Mouse (Mus musculus) brown adipose tissue, adult 24 weeks (tissue): ENCODE measurements at regions not wholly inside any gene's neighbourhood (a gene's known extent, or its start where the extent isn't known, plus 50 kb on each side); places are given as distances from the start of the nearest gene placed in this dataset.

Experiments used
- H3K27ac ChIP-seq: fragments of 200-500 bp; replicated peaks from 2 replicates; pipeline ENCODE4 v1.5.1; 2012; ENCODE audit warnings: low read depth, mild to moderate bottlenecking, low read length
- H3K4me1 ChIP-seq: fragments of 200-500 bp; 2 replicates; pipeline ENCODE4 v1.6.1; 2012; ENCODE audit warnings: low read length, mixed read lengths; ENCODE audit not compliant: control insufficient read depth, insufficient read depth, insufficient read length
- H3K4me3 ChIP-seq: fragments of 200-500 bp; 2 replicates; pipeline ENCODE4 v1.5.1; 2012; ENCODE audit warnings: low read depth, mild to moderate bottlenecking, low read length, moderate library complexity; ENCODE audit not compliant: insufficient read depth

GRCm38 (mm10) chr12:109947886-109948433 is 330.9 kb upstream of the Dio3 start:
- Histone ChIP-seq H3K27ac (no peak overlapping the region), H3K4me1 (no peaks in the 10 kb centered on the region; the same call in 1 of the 2 replicates)

GRCm38 (mm10) chr12:109948434-109948984 is 330.4 kb upstream of the Dio3 start:
- Histone ChIP-seq H3K27ac (no peak overlapping the region), H3K4me1 (no peaks in the 10 kb centered on the region; the same call in 1 of the 2 replicates), H3K4me3 (no peak overlapping the region)

More at GRCm38 (mm10) chr12:109947886-109948433, 330.9 kb upstream of the Dio3 start:
- no peak overlapping the region for H3K4me3 ChIP-seq

GRCm38 (mm10) chr12:109949231-109949965 is 329.5 kb upstream of the Dio3 start:
- Histone ChIP-seq H3K4me1 (no peaks in the 10 kb centered on the region; the same call in 1 of the 2 replicates), H3K27ac (no peak overlapping the region), H3K4me3 (no peak overlapping the region)

GRCm38 (mm10) chr12:109950632-109951031 is 328.2 kb upstream of the Dio3 start:
- H3K4me1 ChIP-seq = no peaks in the 10 kb centered on the region; the same call in 1 of the 2 replicates
- H3K4me3 ChIP-seq = no peak overlapping the region
- no peak overlapping the region for H3K27ac ChIP-seq

- no peak overlapping the region for H3K27ac ChIP-seq
- H3K4me3 ChIP-seq = no peak overlapping the region
- no peaks in the 10 kb centered on the region; the same call in 1 of the 2 replicates for H3K4me1 ChIP-seq
Observed at GRCm38 (mm10) chr12:109951473-109951872, 327.4 kb upstream of the Dio3 start.

- Histone ChIP-seq H3K4me1 (no peaks in the 10 kb centered on the region; the same call in 1 of the 2 replicates), H3K4me3 (no peak overlapping the region), H3K27ac (no peak overlapping the region)
Observed at GRCm38 (mm10) chr12:109951884-109952456, 326.9 kb upstream of the Dio3 start.

- no peak overlapping the region for H3K27ac ChIP-seq
- no peaks in the 10 kb centered on the region; the same call in 1 of the 2 replicates for H3K4me1 ChIP-seq
- no peak overlapping the region for H3K4me3 ChIP-seq
Observed at GRCm38 (mm10) chr12:109952933-109953332, 325.9 kb upstream of the Dio3 start.

- H3K4me1 ChIP-seq = no peaks in the 10 kb centered on the region
- H3K27ac ChIP-seq = no peak overlapping the region
- no peak overlapping the region for H3K4me3 ChIP-seq
Observed at GRCm38 (mm10) chr12:109957305-109957704, 321.6 kb upstream of the Dio3 start.

- Histone ChIP-seq H3K4me3 (no peak overlapping the region), H3K4me1 (no peaks in the 10 kb centered on the region), H3K27ac (no peak overlapping the region)
Observed at GRCm38 (mm10) chr12:109958357-109959085, 320.3 kb upstream of the Dio3 start.

- Histone ChIP-seq H3K27ac (no peak overlapping the region), H3K4me3 (no peak overlapping the region)
Observed at GRCm38 (mm10) chr12:109966776-109967175, 312.1 kb upstream of the Dio3 start.

GRCm38 (mm10) chr12:109968303-109968702 is 310.6 kb upstream of the Dio3 start:
- Histone ChIP-seq H3K4me1 (no peaks in the 10 kb centered on the region), H3K4me3 (no peak overlapping the region), H3K27ac (no peak overlapping the region)

More at GRCm38 (mm10) chr12:109966776-109967175, 312.1 kb upstream of the Dio3 start:
- H3K4me1 ChIP-seq = no peaks in the 10 kb centered on the region

- Histone ChIP-seq H3K4me3 (no peak overlapping the region), H3K27ac (no peak overlapping the region), H3K4me1 (no peaks in the 10 kb centered on the region)
Observed at GRCm38 (mm10) chr12:109971508-109971907, 307.4 kb upstream of the Dio3 start.

GRCm38 (mm10) chr12:109972366-109973015 is 306.4 kb upstream of the Dio3 start:
- Histone ChIP-seq H3K27ac (no peak overlapping the region), H3K4me1 (no peaks in the 10 kb centered on the region), H3K4me3 (no peak overlapping the region)

GRCm38 (mm10) chr12:109973598-109973997 is 305.3 kb upstream of the Dio3 start:
- Histone ChIP-seq H3K4me3 (no peak overlapping the region), H3K27ac (no peak overlapping the region), H3K4me1 (no peaks in the 10 kb centered on the region)
